Mouse (Mus musculus) hindbrain, embryonic 15.5 days (tissue): Measurements from ENCODE around the gene Meis2. TPM values are rescaled to one million over a fixed set of nuclear protein-coding genes. Genes with fewer than 3 reads are reported as not detected.
A peak's percentile ranks its signal among the peaks of the same experiment; 100 is the strongest.

Experiments used
- ATAC-seq: fragments of 200-750 bp; cut with Nextera tagmentation; 2 replicates; pipeline ENCODE4 v1.8.0; 2017; ENCODE audit warnings: low read depth, moderate number of reproducible peaks, moderate TSS enrichment; ENCODE audit not compliant: low FRiP score
- H3K27ac ChIP-seq: fragments of 300-500 bp; sonication (generic); replicated peaks from 2 replicates; pipeline ENCODE4 v1.5.1; 2015; ENCODE audit warnings: mild to moderate bottlenecking, inconsistent platforms
- H3K27me3 ChIP-seq: fragments of 300-500 bp; sonication (generic); 2 replicates; pipeline ENCODE4 v1.6.1; 2015; ENCODE audit warnings: control low read depth, inconsistent platforms
- H3K36me3 ChIP-seq: fragments of 300-500 bp; sonication (generic); 2 replicates; pipeline ENCODE4 v1.6.1; 2015; ENCODE audit warnings: control low read depth, inconsistent platforms
- H3K4me1 ChIP-seq: fragments of 300-500 bp; sonication (generic); replicated peaks from 2 replicates; pipeline ENCODE4 v1.6.1; 2015; ENCODE audit warnings: control low read depth, inconsistent platforms
- H3K4me2 ChIP-seq: fragments of 300-500 bp; sonication (generic); 2 replicates; pipeline ENCODE4 v1.6.1; 2015; ENCODE audit warnings: moderate library complexity, mild to moderate bottlenecking, inconsistent platforms
- H3K4me3 ChIP-seq: fragments of 300-500 bp; sonication (generic); 2 replicates; pipeline ENCODE4 v1.5.1; 2015; ENCODE audit warnings: mild to moderate bottlenecking, inconsistent platforms
- H3K9ac ChIP-seq: fragments of 300-500 bp; sonication (generic); 2 replicates; pipeline ENCODE4 v1.6.1; 2015; ENCODE audit warnings: inconsistent platforms
- H3K9me3 ChIP-seq: fragments of 300-500 bp; sonication (generic); 2 replicates; pipeline ENCODE4 v1.6.1; 2016; ENCODE audit warnings: control low read depth, inconsistent platforms
- WGBS: fragments of 180-500 bp; shearing (Covaris S2); methylation state at CpG from one replicate; pipeline ENCODE4 v1.1.7; 2015; 5-methylcytosine and 5-hydroxymethylcytosine counted together
- polyA plus RNA-seq: library from polyadenylated mRNA; unstranded; fragments of >200 nt; fragmentation: Nextera tagmentation; extraction: Ambion mirVana; gene quantifications from 2 replicates; pipeline ENCODE4 v1.2.1, GENCODE M21; 2015

Gene Meis2
- polyA plus RNA-seq, 1 experiment from 2014 or later, result 139 TPM

DNA sequence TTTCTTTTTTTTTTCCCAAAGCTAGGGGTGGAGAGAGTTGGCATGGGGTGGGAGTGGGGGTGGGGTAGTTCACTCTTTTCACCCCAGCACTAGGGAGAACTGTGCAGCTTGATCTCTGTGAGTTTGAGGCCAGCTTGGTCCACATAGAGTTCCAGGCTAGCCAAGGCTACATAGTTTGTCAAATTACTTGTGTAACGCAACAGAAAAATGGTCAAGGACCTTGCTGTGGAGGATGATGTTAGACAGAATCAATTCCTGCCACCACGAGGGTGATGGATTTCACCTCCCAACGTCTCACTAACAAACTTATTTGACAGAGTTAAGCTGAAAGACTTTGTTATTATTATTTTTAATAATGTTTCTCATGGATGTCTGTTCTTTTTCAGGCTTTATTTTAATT, 139.9 kb downstream of the Meis2 start:
- Histone ChIP-seq H3K4me2 (no peak overlapping the region), H3K27me3 (no peaks in the 10 kb centered on the region), H3K27ac (no peak overlapping the region), H3K9ac (no peak overlapping the region), H3K4me1 (peaks cover 11% of the 10 kb centered on the region; the same call in 1 of the 2 replicates), H3K4me3 (no peak overlapping the region), H3K36me3 (no peaks in the 10 kb centered on the region), H3K9me3 (no peaks in the 10 kb centered on the region)
- no peak for ATAC-seq
- 69% methylated on average over 3 of the region's 3 CpGs for WGBS

- 79% methylated on average over 6 of the region's 6 CpGs for WGBS
- ATAC-seq, result no peak
- peaks cover 21% of the 10 kb centered on the region for H3K4me1 ChIP-seq
Measured at GRCm38 (mm10) chr2:115924472-115924871, 141.2 kb downstream of the Meis2 start.

GRCm38 (mm10) chr2:115923247-115923646, 142.4 kb downstream of the Meis2 start:
- Histone ChIP-seq H3K9me3 (no peaks in the 10 kb centered on the region), H3K27ac (0 out of 2 replicates have a peak overlapping the region, but pooled peaks have one; percentile 4), H3K27me3 (no peaks in the 10 kb centered on the region), H3K36me3 (no peaks in the 10 kb centered on the region), H3K4me2 (no peak overlapping the region), H3K9ac (no peak overlapping the region), H3K4me1 (peaks cover 21% of the 10 kb centered on the region), H3K4me3 (no peak overlapping the region)
- ATAC-seq, result peak; percentile 32; the same call in 1 of the 2 replicates
- 25% methylated on average over 6 of the region's 6 CpGs for WGBS

More at GRCm38 (mm10) chr2:115924472-115924871, 141.2 kb downstream of the Meis2 start:
- Histone ChIP-seq H3K27ac (no peak overlapping the region), H3K27me3 (no peaks in the 10 kb centered on the region), H3K9me3 (no peaks in the 10 kb centered on the region), H3K9ac (no peak overlapping the region), H3K36me3 (no peaks in the 10 kb centered on the region), H3K4me3 (no peak overlapping the region), H3K4me2 (no peak overlapping the region)

DNA sequence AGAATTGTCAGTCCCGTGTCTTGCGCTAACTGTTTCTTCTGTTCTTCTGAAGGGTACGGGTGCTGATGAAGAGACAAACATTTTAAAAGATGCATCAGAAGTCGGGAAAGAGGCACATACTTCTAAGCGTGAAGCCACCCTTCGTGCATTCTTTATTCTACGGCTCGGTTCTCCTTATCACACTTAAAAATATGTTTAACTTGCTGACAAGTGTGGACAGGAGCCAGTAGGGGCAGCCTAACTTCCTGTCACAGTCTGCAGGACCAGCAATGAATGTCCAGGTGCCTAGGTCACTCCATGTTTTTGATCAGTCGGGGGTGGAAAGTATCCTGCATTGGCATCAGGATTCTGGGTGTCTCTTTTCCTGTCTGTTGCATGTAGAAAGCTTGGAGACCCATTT, 144.0 kb downstream of the Meis2 start:
- Histone ChIP-seq H3K27ac (peak overlapping the region; percentile 55), H3K4me1 (peaks cover 21% of the 10 kb centered on the region), H3K9me3 (no peaks in the 10 kb centered on the region), H3K4me3 (no peak overlapping the region), H3K36me3 (no peaks in the 10 kb centered on the region), H3K9ac (no peak overlapping the region), H3K4me2 (no peak overlapping the region), H3K27me3 (no peaks in the 10 kb centered on the region)
- 84% methylated on average over 9 of the region's 9 CpGs for WGBS
- ATAC-seq, result no peak

DNA sequence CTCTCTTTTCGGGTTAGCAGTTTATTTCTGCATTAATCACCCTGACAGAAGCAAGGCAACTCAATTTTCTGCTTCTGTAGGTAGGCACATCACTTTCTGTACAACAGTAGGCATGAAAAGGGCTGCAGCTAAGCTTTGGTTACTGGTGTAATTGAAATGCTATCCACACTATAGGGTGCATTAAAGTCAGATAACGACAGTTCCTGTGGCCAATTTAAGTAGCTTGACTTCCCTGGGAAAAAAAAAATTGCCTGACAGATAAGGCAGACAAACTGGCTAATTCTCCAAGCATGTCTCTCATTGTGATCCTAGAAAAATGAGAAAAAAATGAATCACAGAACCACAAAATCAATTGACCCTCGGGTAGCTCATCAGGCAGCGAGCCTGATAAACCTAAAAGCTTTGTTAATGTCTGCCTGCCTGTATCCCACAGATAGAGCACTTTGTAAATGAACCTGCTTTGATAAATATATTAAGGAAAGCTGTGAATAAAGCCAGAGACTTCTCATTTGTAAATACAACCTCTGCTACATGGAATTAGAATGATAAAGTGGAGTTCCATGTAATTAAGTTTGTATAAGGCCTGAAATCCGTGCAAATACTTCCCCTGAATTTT, 145.2 kb downstream of the Meis2 start:
- no peak overlapping the region for H3K4me2 ChIP-seq
- H3K36me3 ChIP-seq, result no peaks in the 10 kb centered on the region
- H3K4me3 ChIP-seq, result no peak overlapping the region
- WGBS, result 33% methylated on average over 5 of the region's 5 CpGs
- H3K4me1 ChIP-seq, result peaks cover 28% of the 10 kb centered on the region
- no peak for ATAC-seq
- H3K27ac ChIP-seq, result peak overlapping the region; percentile 55; the same call in 1 of the 2 replicates
- H3K27me3 ChIP-seq, result no peaks in the 10 kb centered on the region
- H3K9ac ChIP-seq, result no peak overlapping the region
- no peaks in the 10 kb centered on the region for H3K9me3 ChIP-seq

DNA sequence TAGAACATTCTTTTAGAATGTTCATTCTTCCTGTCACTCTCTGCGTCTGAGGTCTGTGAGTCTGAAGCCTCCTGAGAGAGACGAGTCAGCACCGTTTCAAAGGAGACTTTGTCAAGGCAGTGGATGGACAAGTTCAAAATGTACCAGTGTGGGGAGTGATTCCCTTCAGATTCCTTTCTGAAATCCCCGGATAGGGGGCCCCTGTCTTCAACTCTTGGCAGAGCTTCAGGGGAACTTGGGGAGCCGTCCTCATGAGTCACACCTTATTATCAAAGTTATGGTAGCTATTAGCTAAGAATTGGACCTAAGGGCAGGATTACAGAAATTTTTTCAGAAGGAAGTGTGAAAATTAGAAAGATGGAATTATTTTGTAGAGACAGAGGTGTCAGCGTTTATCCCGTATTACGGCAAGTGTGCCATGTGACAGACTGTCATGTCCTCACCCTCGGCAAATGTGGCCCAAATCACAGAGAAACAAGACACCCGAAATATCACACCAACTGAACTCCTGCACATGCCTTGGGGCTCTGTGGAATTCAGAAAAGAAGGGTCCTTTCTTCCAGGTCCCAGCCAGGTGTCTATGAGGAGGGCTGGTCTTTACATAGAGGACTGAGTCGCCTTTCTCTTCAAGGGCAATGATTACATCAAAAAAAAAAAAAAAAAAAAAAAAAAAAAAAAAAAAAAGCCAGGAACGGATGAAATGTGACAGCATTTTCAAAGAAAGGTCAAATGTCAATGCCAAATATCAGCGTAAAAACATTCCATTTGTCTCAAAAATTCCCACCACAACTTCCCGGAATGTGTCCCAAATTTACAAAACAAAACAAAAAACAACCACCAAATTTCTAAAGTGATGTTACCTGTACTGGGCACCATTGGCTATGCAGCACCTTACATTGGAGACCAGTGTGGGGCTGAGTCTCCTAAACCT, 146.2 kb downstream of the Meis2 start:
- Histone ChIP-seq H3K9ac (no peak overlapping the region), H3K4me3 (no peak overlapping the region), H3K9me3 (no peaks in the 10 kb centered on the region), H3K4me1 (peaks cover 34% of the 10 kb centered on the region), H3K36me3 (no peaks in the 10 kb centered on the region), H3K27ac (peak overlapping the region; percentile 55; the same call in 1 of the 2 replicates), H3K27me3 (no peaks in the 10 kb centered on the region), H3K4me2 (no peak overlapping the region)
- no peak for ATAC-seq
- WGBS, result 74% methylated on average over 14 of the region's 14 CpGs

GRCm38 (mm10) chr2:115918561-115918960, 147.1 kb downstream of the Meis2 start:
- Histone ChIP-seq H3K4me2 (no peak overlapping the region), H3K9me3 (no peaks in the 10 kb centered on the region), H3K4me1 (peaks cover 34% of the 10 kb centered on the region), H3K36me3 (no peaks in the 10 kb centered on the region), H3K9ac (no peak overlapping the region), H3K27me3 (no peaks in the 10 kb centered on the region), H3K4me3 (no peak overlapping the region), H3K27ac (no peak overlapping the region)
- no peak for ATAC-seq

GRCm38 (mm10) chr2:115914539-115914938, 151.1 kb downstream of the Meis2 start:
- no peak overlapping the region for H3K9ac ChIP-seq
- no peaks in the 10 kb centered on the region for H3K36me3 ChIP-seq
- peaks cover 16% of the 10 kb centered on the region for H3K4me1 ChIP-seq
- no peaks in the 10 kb centered on the region for H3K9me3 ChIP-seq
- ATAC-seq, result no peak
- H3K27me3 ChIP-seq, result no peaks in the 10 kb centered on the region
- 39% methylated on average over 4 of the region's 4 CpGs for WGBS
- H3K4me2 ChIP-seq, result no peak overlapping the region
- no peak overlapping the region for H3K4me3 ChIP-seq
- H3K27ac ChIP-seq, result no peak overlapping the region

GRCm38 (mm10) chr2:115912948-115913529, 152.6 kb downstream of the Meis2 start:
- no peaks in the 10 kb centered on the region for H3K9me3 ChIP-seq
- ATAC-seq, result no peak
- H3K4me2 ChIP-seq, result no peak overlapping the region
- peaks cover 16% of the 10 kb centered on the region for H3K4me1 ChIP-seq
- no peaks in the 10 kb centered on the region for H3K27me3 ChIP-seq
- no peaks in the 10 kb centered on the region for H3K36me3 ChIP-seq
- H3K4me3 ChIP-seq, result no peak overlapping the region
- no peak overlapping the region for H3K27ac ChIP-seq
- H3K9ac ChIP-seq, result no peak overlapping the region
- WGBS, result 75% methylated on average over 7 of the region's 7 CpGs

- H3K4me3 ChIP-seq, result no peak overlapping the region
- H3K27me3 ChIP-seq, result no peaks in the 10 kb centered on the region
- H3K9me3 ChIP-seq, result no peaks in the 10 kb centered on the region
- 84% methylated on average over 17 of the region's 17 CpGs for WGBS
- no peak overlapping the region for H3K4me2 ChIP-seq
- H3K27ac ChIP-seq, result 0 out of 2 replicates have a peak overlapping the region, but pooled peaks have one; percentile 4
- no peak overlapping the region for H3K9ac ChIP-seq
- no peak for ATAC-seq
- H3K4me1 ChIP-seq, result peaks cover 16% of the 10 kb centered on the region
- H3K36me3 ChIP-seq, result no peaks in the 10 kb centered on the region
Measured at GRCm38 (mm10) chr2:115911913-115912642, 153.6 kb downstream of the Meis2 start.

- no peaks in the 10 kb centered on the region for H3K36me3 ChIP-seq
- peaks cover 11% of the 10 kb centered on the region for H3K4me1 ChIP-seq
- H3K4me3 ChIP-seq, result no peak overlapping the region
- WGBS, result 85% methylated on average over 4 of the region's 4 CpGs
- H3K4me2 ChIP-seq, result no peak overlapping the region
- no peak overlapping the region for H3K27ac ChIP-seq
- no peak overlapping the region for H3K9ac ChIP-seq
- H3K9me3 ChIP-seq, result no peaks in the 10 kb centered on the region
- no peaks in the 10 kb centered on the region for H3K27me3 ChIP-seq
- ATAC-seq, result no peak
Measured at GRCm38 (mm10) chr2:115910217-115910616, 155.4 kb downstream of the Meis2 start.
